Mouse (Mus musculus) MEL (cell line): ENCODE results near the gene Hpca. TPM values are rescaled to one million over a fixed set of nuclear protein-coding genes. Genes with fewer than 3 reads are reported as not detected.

ENCODE experiments used
- DNase-seq: peaks from one replicate; pipeline ENCODE4 v3.0.0; 2011; ENCODE audit warnings: low read depth, low spot score
- H3K27ac ChIP-seq: 2 replicates; pipeline ENCODE4 v1.5.1; 2012; ENCODE audit warnings: low read depth, mild to moderate bottlenecking, control low read depth, low read length, moderate library complexity; ENCODE audit not compliant: control insufficient read depth
- H3K27me3 ChIP-seq, 2 experiments: fragments of 150-350 bp in 1 of 2; sonication (generic) in 1 of 2; 2 replicates each; pipeline ENCODE4 v1.6.1; 2012; ENCODE audit warnings: low read length in 2 of 2, mild to moderate bottlenecking in 2 of 2, improper control_type of control experiment in 1 of 2, moderate library complexity in 1 of 2; ENCODE audit not compliant: insufficient read depth in 2 of 2, control insufficient read depth in 1 of 2
- H3K36me3 ChIP-seq, 2 experiments: 2 replicates each; pipeline ENCODE4 v1.6.1; 2012 to 2014; ENCODE audit warnings: low read length in 2 of 2, improper control_type of control experiment in 1 of 2, inconsistent platforms in 1 of 2, mild to moderate bottlenecking in 1 of 2; ENCODE audit not compliant: insufficient read depth in 2 of 2, control insufficient read depth in 1 of 2
- H3K4me1 ChIP-seq, 2 experiments: fragments of 150-350 bp in 1 of 2; sonication (generic) in 1 of 2; 2 replicates each; pipeline ENCODE4 v1.6.1; 2012; ENCODE audit warnings: low read length in 2 of 2, improper control_type of control experiment in 1 of 2, mild to moderate bottlenecking in 1 of 2; ENCODE audit not compliant: insufficient read depth in 2 of 2, control insufficient read depth in 1 of 2
- H3K4me3 ChIP-seq, 2 experiments: fragments of 150-350 bp in 1 of 2; sonication (generic) in 1 of 2; 2 replicates each; pipeline ENCODE4 v1.5.1; 2012; ENCODE audit warnings: low read depth in 2 of 2, low read length in 2 of 2, mild to moderate bottlenecking in 2 of 2, moderate library complexity in 2 of 2, control low read depth in 1 of 2, improper control_type of control experiment in 1 of 2; ENCODE audit not compliant: control insufficient read depth in 1 of 2, insufficient read depth in 1 of 2
- H3K79me2 ChIP-seq: 2 replicates; pipeline ENCODE4 v1.6.1; 2012; ENCODE audit warnings: mild to moderate bottlenecking, low read length, moderate library complexity; ENCODE audit not compliant: control insufficient read depth, poor library complexity, insufficient read depth
- H3K9ac ChIP-seq: 2 replicates; pipeline ENCODE4 v1.6.1; 2012; ENCODE audit warnings: low read depth, mild to moderate bottlenecking, control low read depth, low read length, moderate library complexity; ENCODE audit not compliant: control insufficient read depth, poor library complexity, severe bottlenecking
- H3K9me3 ChIP-seq: fragments of 150-350 bp; sonication (generic); replicated peaks from 2 replicates; pipeline ENCODE4 v1.6.1; 2012; ENCODE audit warnings: mild to moderate bottlenecking, low read length, improper control_type of control experiment, moderate library complexity; ENCODE audit not compliant: insufficient read depth
- BHLHE40 ChIP-seq: IDR thresholded peaks from 2 replicates; pipeline ENCODE4 v1.6.1; 2012; ENCODE audit warnings: low read depth, mild to moderate bottlenecking, inconsistent platforms, low read length, improper control_type of control experiment, borderline replicate concordance
- CHD1 ChIP-seq: IDR thresholded peaks from 2 replicates; pipeline ENCODE4 v1.6.1; 2012; ENCODE audit warnings: low read depth, mild to moderate bottlenecking, inconsistent platforms, low read length, improper control_type of control experiment
- CHD2 ChIP-seq: IDR thresholded peaks from 2 replicates; pipeline ENCODE4 v1.6.1; 2011; ENCODE audit warnings: low read length, improper control_type of control experiment
- CTCF ChIP-seq, 3 experiments: IDR thresholded peaks in 2 of 3; conservative IDR thresholded peaks in 1 of 3; 2 replicates each; pipeline ENCODE4 v1.5.1; 2011 to 2012; ENCODE audit warnings: low read length in 3 of 3, low read depth in 2 of 3, mild to moderate bottlenecking in 2 of 3, improper control_type of control experiment in 1 of 3, inconsistent platforms in 1 of 3, mixed read lengths in 1 of 3, moderate library complexity in 1 of 3; ENCODE audit not compliant: control insufficient read depth in 1 of 3, insufficient read depth in 1 of 3, poor library complexity in 1 of 3, severe bottlenecking in 1 of 3
- ELF1 ChIP-seq: IDR thresholded peaks from 2 replicates; pipeline ENCODE4 v1.6.1; 2014; ENCODE audit warnings: low read depth, mild to moderate bottlenecking, inconsistent platforms, low read length, improper control_type of control experiment, moderate library complexity
- EP300 ChIP-seq, 2 experiments: IDR thresholded peaks; 2 replicates each; pipeline ENCODE4 v1.6.1; 2011; ENCODE audit warnings: improper control_type of control experiment in 2 of 2, low read length in 2 of 2, low read depth in 1 of 2, mild to moderate bottlenecking in 1 of 2
- ETS1 ChIP-seq: IDR thresholded peaks from 2 replicates; pipeline ENCODE4 v1.6.1; 2012; ENCODE audit warnings: low read depth, mild to moderate bottlenecking, inconsistent platforms, low read length, improper control_type of control experiment, moderate library complexity
- GABPA ChIP-seq: IDR thresholded peaks from 2 replicates; pipeline ENCODE4 v1.6.1; 2012; ENCODE audit warnings: low read depth, mild to moderate bottlenecking, inconsistent platforms, low read length, improper control_type of control experiment, moderate library complexity
- GATA1 ChIP-seq: IDR thresholded peaks from 2 replicates; pipeline ENCODE4 v1.6.1; 2011; ENCODE audit warnings: low read depth, low read length, improper control_type of control experiment
- JUND ChIP-seq: IDR thresholded peaks from 2 replicates; pipeline ENCODE4 v1.6.1; 2011; ENCODE audit warnings: low read depth, mild to moderate bottlenecking, improper control_type of control experiment, low read length
- KAT2A ChIP-seq: conservative IDR thresholded peaks from 2 replicates; pipeline ENCODE4 v1.6.1; 2012; ENCODE audit warnings: low read depth, low read length, improper control_type of control experiment, inconsistent platforms
- MAX ChIP-seq: IDR thresholded peaks from 2 replicates; pipeline ENCODE4 v1.6.1; 2011; ENCODE audit warnings: low read length, improper control_type of control experiment
- MAZ ChIP-seq: IDR thresholded peaks from 2 replicates; pipeline ENCODE4 v1.6.1; 2012; ENCODE audit warnings: low read depth, mild to moderate bottlenecking, inconsistent platforms, low read length, improper control_type of control experiment
- MEF2A ChIP-seq: IDR thresholded peaks from 2 replicates; pipeline ENCODE4 v1.6.1; 2014; ENCODE audit warnings: low read depth, mild to moderate bottlenecking, inconsistent platforms, low read length, improper control_type of control experiment; ENCODE audit not compliant: poor library complexity, insufficient replicate concordance, severe bottlenecking; ENCODE audit errors: extremely low read depth
- MXI1 ChIP-seq: IDR thresholded peaks from 2 replicates; pipeline ENCODE4 v1.6.1; 2011; ENCODE audit warnings: mild to moderate bottlenecking, low read depth, low read length, improper control_type of control experiment
- MYB ChIP-seq: IDR thresholded peaks from 2 replicates; pipeline ENCODE4 v1.6.1; 2011; ENCODE audit warnings: mild to moderate bottlenecking, low read depth, low read length, improper control_type of control experiment
- MYC ChIP-seq: IDR thresholded peaks from 2 replicates; pipeline ENCODE4 v1.6.1; 2011; ENCODE audit warnings: low read depth, mild to moderate bottlenecking, low read length, improper control_type of control experiment, moderate library complexity
- NELFE ChIP-seq: IDR thresholded peaks from 2 replicates; pipeline ENCODE4 v1.6.1; 2011; ENCODE audit warnings: low read depth, low read length, improper control_type of control experiment
- NRF1 ChIP-seq: IDR thresholded peaks from 2 replicates; pipeline ENCODE4 v1.6.1; 2014; ENCODE audit warnings: low read depth, mild to moderate bottlenecking, inconsistent platforms, low read length, improper control_type of control experiment, moderate library complexity; ENCODE audit not compliant: poor library complexity, insufficient read depth, severe bottlenecking
- POLR2A ChIP-seq, 2 experiments: IDR thresholded peaks; 2 replicates each; pipeline ENCODE4 v1.6.1; 2011 to 2012; ENCODE audit warnings: low read length in 2 of 2, mild to moderate bottlenecking in 2 of 2, control low read depth in 1 of 2, improper control_type of control experiment in 1 of 2, low read depth in 1 of 2, moderate library complexity in 1 of 2; ENCODE audit not compliant: control insufficient read depth in 1 of 2, insufficient read depth in 1 of 2, poor library complexity in 1 of 2
- POLR2AphosphoS5 ChIP-seq: IDR thresholded peaks from 2 replicates; pipeline ENCODE4 v1.6.1; 2012; ENCODE audit warnings: low read depth, borderline replicate concordance, mild to moderate bottlenecking, inconsistent platforms, low read length, moderate library complexity, mixed read lengths
- RAD21 ChIP-seq: IDR thresholded peaks from 2 replicates; pipeline ENCODE4 v1.6.1; 2011; ENCODE audit warnings: mild to moderate bottlenecking, low read depth, low read length, improper control_type of control experiment
- RCOR1 ChIP-seq: IDR thresholded peaks from 2 replicates; pipeline ENCODE4 v1.6.1; 2012; ENCODE audit warnings: low read depth, mild to moderate bottlenecking, inconsistent platforms, low read length, improper control_type of control experiment
- SIN3A ChIP-seq: IDR thresholded peaks from 2 replicates; pipeline ENCODE4 v1.6.1; 2012; ENCODE audit warnings: low read length, improper control_type of control experiment, inconsistent platforms
- SMC3 ChIP-seq: IDR thresholded peaks from 2 replicates; pipeline ENCODE4 v1.6.1; 2011; ENCODE audit warnings: low read depth, low read length, improper control_type of control experiment
- TAL1 ChIP-seq: IDR thresholded peaks from 2 replicates; pipeline ENCODE4 v1.6.1; 2012; ENCODE audit warnings: mild to moderate bottlenecking, inconsistent platforms, low read length, moderate library complexity, mixed read lengths
- TBP ChIP-seq: IDR thresholded peaks from 2 replicates; pipeline ENCODE4 v1.8.0; 2011; ENCODE audit warnings: low read depth, low read length, improper control_type of control experiment
- TCF12 ChIP-seq: IDR thresholded peaks from 2 replicates; pipeline ENCODE4 v1.6.1; 2014; ENCODE audit warnings: low read depth, mild to moderate bottlenecking, inconsistent platforms, low read length, improper control_type of control experiment, moderate library complexity
- UBTF ChIP-seq: IDR thresholded peaks from 2 replicates; pipeline ENCODE4 v1.6.1; 2012; ENCODE audit warnings: low read depth, mild to moderate bottlenecking, inconsistent platforms, low read length, improper control_type of control experiment, moderate library complexity, borderline replicate concordance; ENCODE audit not compliant: insufficient read depth
- USF1 ChIP-seq: IDR thresholded peaks from 2 replicates; pipeline ENCODE4 v1.6.1; 2014; ENCODE audit warnings: low read depth, mild to moderate bottlenecking, inconsistent platforms, low read length, improper control_type of control experiment, moderate library complexity
- USF2 ChIP-seq, 2 experiments: IDR thresholded peaks; 2 replicates each; pipeline ENCODE4 v1.6.1; 2011 to 2012; ENCODE audit warnings: improper control_type of control experiment in 2 of 2, low read length in 2 of 2, borderline replicate concordance in 1 of 2, inconsistent platforms in 1 of 2, low read depth in 1 of 2, mild to moderate bottlenecking in 1 of 2; ENCODE audit not compliant: insufficient read depth in 1 of 2
- ZC3H11A ChIP-seq: IDR thresholded peaks from 2 replicates; pipeline ENCODE4 v1.6.1; 2012; ENCODE audit warnings: low read depth, mild to moderate bottlenecking, inconsistent platforms, low read length, improper control_type of control experiment
- ZKSCAN1 ChIP-seq: IDR thresholded peaks from 2 replicates; pipeline ENCODE4 v1.6.1; 2012; ENCODE audit warnings: low read depth, mild to moderate bottlenecking, inconsistent platforms, low read length, improper control_type of control experiment, moderate library complexity
- ZNF384 ChIP-seq: IDR thresholded peaks from 2 replicates; pipeline ENCODE4 v1.6.1; 2012; ENCODE audit warnings: low read depth, mild to moderate bottlenecking, inconsistent platforms, low read length, improper control_type of control experiment
- polyA plus RNA-seq, 2 experiments: library from polyadenylated mRNA; stranded (reverse) in 1 of 2; unstranded in 1 of 2; fragments of >175 nt in 1 of 2; fragments of >200 nt in 1 of 2; gene quantifications; 2 replicates each; pipeline versions ENCODE4 v1.2.1 to v1.2.4; 2012; ENCODE audit warnings: low replicate concordance in 2 of 2, low read depth in 1 of 2; ENCODE audit not compliant: insufficient read length in 2 of 2, insufficient read depth in 1 of 2, missing spikeins in 1 of 2
- total RNA-seq: library from RNA; depleted of rRNA; stranded (reverse); fragments of 300-350 nt; gene quantifications from 2 replicates; pipeline ENCODE4 v1.2.3, GENCODE M21; 2012

The Hpca gene
- total and polyA plus RNA-seq, 3 experiments: 0.39 to 1.1 TPM; not detected in 1

- Histone ChIP-seq H3K27ac (0 out of 2 replicates have a peak overlapping the region, but pooled peaks have one; percentile 3), H3K4me1 (peaks cover 18 to 32% of the 10 kb centered on the region in 2 experiments), H3K9ac (peak overlapping the region; percentile 78), H3K27me3 (no peaks in the 10 kb centered on the region), H3K4me3 (peak overlapping the region; percentile 61 to 62), H3K36me3 (peaks cover 0 to 25% of the 10 kb centered on the region in 2 experiments; a peak in 2 of 4 replicates), H3K9me3 (no peaks in the 10 kb centered on the region), H3K79me2 (peaks cover 3% of the 10 kb centered on the region; the same call in 1 of the 2 replicates)
- TF ChIP-seq ZKSCAN1 (no peak), CHD1 (no peak), NELFE (no peak), ZC3H11A (peak; percentile 52), RCOR1 (no peak), POLR2AphosphoS5 (no peak), BHLHE40 (no peak), TBP (0 out of 2 replicates have a peak, but pooled peaks have one; percentile 39), ZNF384 (no peak), MYB (no peak), MEF2A (no peak), MAX (no peak), MAZ (0 out of 2 replicates have a peak, but pooled peaks have one; percentile 29), TCF12 (no peak), UBTF (no peak), CHD2 (no peak), POLR2A (IDR thresholded peaks at IDR 0.05; ENCODE audit: control insufficient read depth in 1 of 2, insufficient read depth in 1 of 2, low read depth in 1 of 2, low read length in 2 of 2, poor library complexity in 1 of 2) (peak; percentile 24 to 42; a peak in 1 of 4 replicates), MYC (no peak), SMC3 (peak; percentile 90), GATA1 (no peak), JUND (no peak), GABPA (no peak), KAT2A (no peak), EP300 (IDR thresholded peaks at IDR 0.05; ENCODE audit: low read depth in 1 of 2, low read length in 2 of 2) (no peak), MXI1 (no peak), ETS1 (no peak), SIN3A (no peak), RAD21 (peak; percentile 61), ELF1 (no peak), CTCF (IDR thresholded peaks at IDR 0.05 in 2 of 3, conservative IDR thresholded peaks at IDR 0.05 in 1 of 3; ENCODE audit: control insufficient read depth in 1 of 3, insufficient read depth in 1 of 3, low read depth in 2 of 3, low read length in 3 of 3, poor library complexity in 1 of 3, severe bottlenecking in 1 of 3) (peak; percentile 78 to 93 (median 87)), NRF1 (no peak), USF2 (IDR thresholded peaks at IDR 0.05; ENCODE audit: borderline replicate concordance in 1 of 2, insufficient read depth in 1 of 2, low read depth in 1 of 2, low read length in 2 of 2) (no peak), TAL1 (no peak), USF1 (no peak)
- DNase-seq: peak; percentile 80
Observed at GRCm38 (mm10) chr4:129134799-129135585, 13.2 kb upstream of the Hpca start.
